Mouse (Mus musculus) lung, embryonic 16.5 days (tissue): ENCODE data around the gene Thnsl2. TPM values are rescaled to one million over a fixed set of nuclear protein-coding genes. Genes with fewer than 3 reads are reported as not detected.
A peak's percentile ranks its signal among the peaks of the same experiment; 100 is the strongest.

Experiments used
- ATAC-seq: fragments of 200-750 bp; cut with Nextera tagmentation; 2 replicates; pipeline ENCODE4 v1.8.0; 2017; ENCODE audit warnings: low read depth, mild to moderate bottlenecking, moderate library complexity
- H3K27ac ChIP-seq: fragments of 300-500 bp; sonication (generic); 2 replicates; pipeline ENCODE4 v1.5.1; 2014; ENCODE audit warnings: mild to moderate bottlenecking, control low read depth, low read length
- H3K27me3 ChIP-seq: fragments of 300-500 bp; sonication (generic); 2 replicates; pipeline ENCODE4 v1.6.1; 2014; ENCODE audit warnings: low read depth, low read length, mixed read lengths; ENCODE audit not compliant: control insufficient read depth, insufficient read depth
- H3K36me3 ChIP-seq: fragments of 300-500 bp; sonication (generic); 2 replicates; pipeline ENCODE4 v1.6.1; 2014; ENCODE audit warnings: low read length; ENCODE audit not compliant: control insufficient read depth, insufficient read depth
- H3K4me1 ChIP-seq: fragments of 300-500 bp; sonication (generic); replicated peaks from 2 replicates; pipeline ENCODE4 v1.6.1; 2014; ENCODE audit warnings: low read length, mixed read lengths; ENCODE audit not compliant: control insufficient read depth, insufficient read depth
- H3K4me2 ChIP-seq: fragments of 300-500 bp; sonication (generic); 2 replicates; pipeline ENCODE4 v1.6.1; 2014; ENCODE audit warnings: low read depth, low read length, control low read depth
- H3K4me3 ChIP-seq: fragments of 300-500 bp; sonication (generic); 2 replicates; pipeline ENCODE4 v1.5.1; 2014; ENCODE audit warnings: mild to moderate bottlenecking, low read length, control low read depth
- H3K9ac ChIP-seq: fragments of 300-500 bp; sonication (generic); 2 replicates; pipeline ENCODE4 v1.6.1; 2014; ENCODE audit warnings: low read length, control low read depth
- H3K9me3 ChIP-seq: fragments of 300-500 bp; sonication (generic); 2 replicates; pipeline ENCODE4 v1.6.1; 2016; ENCODE audit warnings: low read length; ENCODE audit not compliant: control insufficient read depth
- WGBS: fragments of 180-500 bp; shearing (Covaris S2); extraction: QIAGEN DNeasy Blood & Tissue Kit; methylation state at CpG from one replicate; pipeline ENCODE4 v1.1.7; 2014; 5-methylcytosine and 5-hydroxymethylcytosine counted together
- polyA plus RNA-seq: library from polyadenylated mRNA; unstranded; fragments of >200 nt; fragmentation: Nextera tagmentation; extraction: Ambion mirVana; gene quantifications from 2 replicates; pipeline ENCODE4 v1.2.1, GENCODE M21; 2015

Thnsl2 gene
- polyA plus RNA-seq: 8.8 and 9.7 TPM in 2 replicates

DNA sequence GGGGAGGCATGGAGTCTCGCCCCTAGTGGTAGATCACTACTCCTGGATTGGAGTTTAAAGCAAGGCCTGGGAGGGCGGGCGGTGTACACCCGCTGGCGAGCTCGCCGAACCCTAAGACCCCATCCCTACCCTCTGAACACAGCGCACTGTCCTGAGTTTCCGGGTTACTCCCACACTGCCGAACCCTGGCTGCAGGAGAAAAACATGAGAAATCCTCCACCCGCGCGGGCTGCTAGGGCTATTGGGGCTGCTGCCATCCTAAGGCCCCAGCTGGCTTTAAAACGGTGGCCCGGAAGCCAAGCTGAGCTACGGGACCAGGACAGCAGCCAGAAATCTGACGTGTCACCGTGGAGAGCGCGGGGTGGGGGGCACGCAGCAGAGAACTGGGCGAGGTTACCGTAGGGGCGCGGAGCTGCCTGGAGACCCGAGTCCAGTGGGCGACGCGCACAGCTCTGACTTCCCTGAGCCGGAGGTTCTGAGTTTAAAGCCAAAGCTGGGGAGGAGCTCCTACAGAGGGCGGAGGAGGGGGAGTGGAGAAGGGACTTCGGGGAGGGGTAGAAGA, at the start of gene Thnsl2:
TSS of gene Thnsl2 (minus strand) at position 546 of the 562 bp plus-strand sequence.
- Histone ChIP-seq H3K4me3 (peak within 1 kb of the TSS; percentile 66), H3K27me3 (no peaks in the 10 kb centered on the region), H3K9me3 (no peaks in the 10 kb centered on the region), H3K36me3 (no peaks in the 10 kb centered on the region), H3K9ac (peak within 1 kb of the TSS; percentile 77), H3K4me1 (peaks cover 4% of the 10 kb centered on the region), H3K27ac (peak within 1 kb of the TSS; percentile 63), H3K4me2 (peak within 1 kb of the TSS; percentile 76)
- peak; percentile 93 for ATAC-seq
- WGBS: under 1% methylated on average over 32 of the region's 32 CpGs

DNA sequence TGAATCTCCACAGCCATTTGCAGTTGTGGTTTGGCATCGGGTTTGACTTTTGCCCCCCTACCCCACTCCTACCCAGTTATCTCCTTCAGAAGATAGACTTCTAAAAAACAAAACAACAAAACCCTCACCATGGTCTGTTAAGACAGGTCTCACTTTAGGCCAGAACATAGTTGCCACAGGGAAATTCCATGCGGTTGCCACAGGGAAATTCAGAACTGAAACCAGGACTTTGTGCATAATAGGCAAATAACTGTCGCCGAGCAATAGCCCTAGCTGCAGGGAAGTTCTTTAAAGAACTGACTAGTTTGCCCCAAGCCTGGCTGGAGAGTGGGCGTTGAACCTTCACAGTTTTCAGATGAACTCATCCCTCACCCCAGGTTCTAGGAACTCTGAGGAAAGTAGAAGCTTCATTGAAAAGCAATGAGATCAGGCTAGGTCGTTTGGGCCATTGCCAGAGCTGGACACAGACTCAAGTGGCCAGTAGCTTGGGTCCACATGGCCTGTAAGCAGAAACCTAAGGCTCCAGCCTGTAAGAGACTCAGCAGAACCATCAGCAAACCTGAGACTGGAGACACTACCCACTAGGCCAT, 49.0 kb upstream of the Thnsl2 start:
- Histone ChIP-seq H3K9me3 (no peaks in the 10 kb centered on the region), H3K27ac (no peak overlapping the region), H3K9ac (no peak overlapping the region), H3K4me1 (no peaks in the 10 kb centered on the region), H3K4me2 (no peak overlapping the region), H3K4me3 (no peak overlapping the region), H3K27me3 (no peaks in the 10 kb centered on the region), H3K36me3 (no peaks in the 10 kb centered on the region)
- no peak for ATAC-seq
- 74% methylated on average over 6 of the region's 6 CpGs for WGBS

DNA sequence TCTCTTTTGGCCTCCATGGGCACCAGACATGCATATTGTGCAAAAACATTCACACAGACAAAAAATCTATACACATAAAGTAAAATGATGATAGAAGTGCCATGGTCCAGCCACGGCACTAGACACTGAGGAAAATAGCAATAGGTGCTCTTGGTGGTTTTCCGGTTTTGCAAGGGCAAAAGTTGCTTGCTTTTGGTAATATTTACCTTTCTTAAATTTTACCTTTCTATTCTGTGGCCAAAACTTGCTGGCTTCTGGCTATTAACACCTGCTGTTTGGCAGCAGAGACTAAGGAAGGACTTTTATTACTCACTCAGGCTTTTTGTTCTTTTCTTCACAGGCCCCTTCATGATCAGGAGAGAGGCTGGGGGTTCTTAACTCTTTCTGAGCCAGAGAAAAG, 46.3 kb upstream of the Thnsl2 start:
- WGBS: 90% methylated on average over 2 of the region's 2 CpGs
- Histone ChIP-seq H3K9me3 (no peaks in the 10 kb centered on the region), H3K27me3 (no peaks in the 10 kb centered on the region)

DNA sequence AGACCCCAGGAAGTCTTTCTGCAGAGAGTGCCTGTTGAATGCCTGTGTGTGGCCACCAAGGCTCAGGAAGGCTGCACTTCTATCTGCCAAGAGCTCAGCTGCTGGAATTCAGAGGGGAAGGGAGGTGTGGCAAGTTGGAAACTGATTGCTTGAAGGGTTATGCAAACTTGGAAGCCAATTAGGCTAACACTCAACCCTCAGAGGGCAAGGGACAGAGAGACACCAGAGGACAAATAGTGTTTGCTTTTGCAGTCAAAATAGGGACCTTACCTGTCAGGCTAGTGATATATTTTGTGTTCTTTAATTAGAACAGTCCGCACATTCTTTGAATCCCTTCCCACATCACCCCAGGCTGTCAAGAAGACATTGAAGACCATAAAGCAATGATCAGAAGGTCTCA, 45.3 kb upstream of the Thnsl2 start:
- H3K4me1 ChIP-seq: no peaks in the 10 kb centered on the region
- ATAC-seq: no peak
- no peak overlapping the region for H3K4me2 ChIP-seq
- WGBS: 20% methylated on average over 1 of the region's 1 CpGs
- no peaks in the 10 kb centered on the region for H3K36me3 ChIP-seq
- no peak overlapping the region for H3K4me3 ChIP-seq
- no peaks in the 10 kb centered on the region for H3K9me3 ChIP-seq
- H3K27me3 ChIP-seq: no peaks in the 10 kb centered on the region
- H3K27ac ChIP-seq: no peak overlapping the region
- H3K9ac ChIP-seq: no peak overlapping the region

More for the DNA sequence above, 46.3 kb upstream of the Thnsl2 start:
- Histone ChIP-seq H3K36me3 (no peaks in the 10 kb centered on the region), H3K4me1 (no peaks in the 10 kb centered on the region), H3K4me2 (no peak overlapping the region), H3K27ac (no peak overlapping the region), H3K9ac (no peak overlapping the region), H3K4me3 (no peak overlapping the region)
- ATAC-seq: no peak

DNA sequence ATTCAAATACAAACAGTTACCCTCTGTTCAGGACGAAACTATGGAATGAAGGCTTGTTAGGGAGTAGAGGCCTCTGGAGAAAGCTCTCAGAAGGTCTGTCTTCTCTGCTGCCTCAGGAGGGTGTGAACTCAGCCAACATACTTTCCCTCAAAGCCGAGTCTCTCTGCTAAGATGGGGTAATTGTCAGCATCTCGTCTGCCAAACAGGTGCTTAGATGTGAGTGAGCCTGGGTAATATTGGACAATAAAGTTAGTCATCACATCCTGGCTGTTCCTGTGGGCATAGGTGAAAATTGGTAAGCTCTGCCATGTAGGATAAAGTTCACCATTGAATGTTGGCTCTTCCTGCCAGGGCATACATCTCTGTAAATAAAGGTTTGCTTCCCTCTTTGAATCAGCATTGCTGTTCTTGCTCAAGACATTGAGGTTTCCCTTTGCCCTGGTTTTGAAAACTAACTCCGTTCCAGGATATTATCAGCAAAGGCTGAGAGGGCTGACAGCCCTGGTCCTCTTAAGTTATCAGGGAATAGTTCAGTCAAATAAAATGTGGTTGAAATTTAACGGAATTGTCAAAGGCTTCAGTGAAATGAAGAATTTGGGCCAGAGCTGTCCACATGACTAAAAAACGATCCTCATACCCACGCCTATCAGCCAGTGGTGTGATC, 40.8 kb upstream of the Thnsl2 start:
- WGBS: 59% methylated on average over 7 of the region's 7 CpGs
- Histone ChIP-seq H3K4me3 (no peak overlapping the region), H3K9ac (no peak overlapping the region), H3K4me1 (no peaks in the 10 kb centered on the region), H3K27me3 (no peaks in the 10 kb centered on the region), H3K27ac (no peak overlapping the region), H3K4me2 (no peak overlapping the region), H3K9me3 (no peaks in the 10 kb centered on the region), H3K36me3 (no peaks in the 10 kb centered on the region)
- ATAC-seq: no peak

DNA sequence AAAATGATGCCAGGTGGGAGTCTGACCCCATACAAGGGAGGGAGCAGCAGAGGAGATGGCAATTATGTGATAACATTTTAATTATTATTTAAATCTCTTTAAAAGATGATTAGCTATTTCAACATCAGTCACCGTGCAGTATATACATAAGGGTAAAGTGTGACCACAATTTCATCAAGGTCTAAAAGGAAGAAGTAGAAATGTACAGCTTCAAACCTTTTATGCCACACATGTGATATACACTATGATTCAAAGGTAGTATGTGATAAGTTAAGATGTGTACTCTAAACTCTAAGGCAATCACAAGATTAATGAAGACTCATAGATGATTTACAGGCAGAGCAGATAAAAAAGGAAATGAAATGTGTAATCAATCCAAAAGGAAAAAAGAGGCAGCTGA, 36.4 kb upstream of the Thnsl2 start:
- no peak overlapping the region for H3K27ac ChIP-seq
- H3K9me3 ChIP-seq: no peaks in the 10 kb centered on the region
- H3K27me3 ChIP-seq: no peaks in the 10 kb centered on the region
- no peaks in the 10 kb centered on the region for H3K4me1 ChIP-seq
- no peak for ATAC-seq
- H3K4me2 ChIP-seq: no peak overlapping the region
- WGBS: 83% methylated on average over 1 of the region's 1 CpGs
- H3K4me3 ChIP-seq: no peak overlapping the region
- no peaks in the 10 kb centered on the region for H3K36me3 ChIP-seq
- no peak overlapping the region for H3K9ac ChIP-seq

DNA sequence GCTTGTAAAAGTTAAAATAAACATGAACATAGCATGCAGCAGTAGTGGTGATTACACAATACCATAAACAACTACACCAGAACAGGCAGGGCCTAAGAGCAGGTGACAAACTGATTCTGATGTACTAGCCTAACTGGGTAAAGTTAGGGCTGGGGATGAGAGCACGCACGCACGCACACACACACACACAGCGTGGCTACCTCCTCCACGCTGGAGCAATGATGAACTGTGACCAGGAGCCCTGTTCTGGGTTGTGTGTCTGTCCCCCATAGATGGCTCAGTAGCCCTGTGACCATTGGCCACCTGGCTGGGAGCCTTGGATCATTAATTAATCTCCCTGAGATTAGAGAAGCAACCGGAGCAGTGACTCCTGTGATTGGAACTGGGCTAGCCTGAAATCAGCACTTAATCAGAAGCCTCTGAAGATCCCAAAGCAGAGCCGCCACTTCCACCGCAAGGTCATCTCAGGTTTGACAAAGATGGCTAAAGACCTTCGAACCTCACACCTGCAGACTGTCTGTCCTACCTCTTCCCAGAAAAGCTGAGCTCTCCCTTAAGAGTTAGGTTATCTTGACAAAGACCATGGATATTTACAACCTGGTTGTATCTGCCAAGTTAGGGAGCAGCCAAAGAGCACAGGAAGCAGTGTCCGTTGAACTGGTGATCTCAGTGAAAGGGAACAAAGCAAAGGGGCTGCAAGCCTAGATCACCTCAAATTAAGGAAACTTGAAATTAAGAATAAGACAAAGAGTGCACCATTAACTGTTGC, 28.8 kb upstream of the Thnsl2 start:
- Histone ChIP-seq H3K9ac (no peak overlapping the region), H3K9me3 (no peaks in the 10 kb centered on the region), H3K36me3 (no peaks in the 10 kb centered on the region), H3K4me2 (no peak overlapping the region), H3K27me3 (no peaks in the 10 kb centered on the region), H3K4me3 (no peak overlapping the region), H3K27ac (no peak overlapping the region), H3K4me1 (no peaks in the 10 kb centered on the region)
- WGBS: 78% methylated on average over 10 of the region's 10 CpGs
- no peak for ATAC-seq

DNA sequence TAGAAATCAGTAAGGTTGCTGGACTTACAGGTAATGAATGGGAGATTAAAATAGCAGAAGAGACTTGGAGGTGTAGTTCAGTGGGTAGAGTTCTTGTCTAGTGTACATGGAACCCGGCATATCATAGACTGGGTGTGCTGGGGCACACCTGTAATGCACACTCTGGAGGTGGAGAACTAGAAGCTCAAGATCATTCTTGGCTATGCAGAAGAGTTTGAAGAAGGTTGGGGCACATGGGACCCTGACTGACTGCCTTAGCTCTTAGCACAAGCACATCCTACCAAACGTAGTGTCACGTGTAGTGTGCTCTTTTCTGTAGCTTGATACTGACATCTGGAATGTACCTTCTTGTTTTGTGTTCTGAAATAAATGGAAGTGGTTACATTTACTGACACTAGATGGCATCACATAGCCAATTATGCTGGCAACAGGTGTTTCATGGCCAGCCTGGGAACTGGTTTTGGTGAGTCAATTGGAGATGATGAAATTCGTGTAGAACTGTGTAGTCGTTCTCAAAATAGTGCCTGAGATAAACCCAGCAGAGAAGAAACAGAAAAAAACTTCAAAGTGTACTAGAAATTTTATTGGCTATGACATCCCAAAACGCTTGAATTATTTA, 22.4 kb upstream of the Thnsl2 start:
- WGBS: 32% methylated on average over 6 of the region's 6 CpGs
- ATAC-seq: peak; percentile 38; the same call in 1 of the 2 replicates

More for the DNA sequence above, 22.4 kb upstream of the Thnsl2 start:
- no peak overlapping the region for H3K4me3 ChIP-seq
- H3K9ac ChIP-seq: no peak overlapping the region
- no peaks in the 10 kb centered on the region for H3K9me3 ChIP-seq
- 0 out of 2 replicates have a peak, but pooled peaks cover 5% of the 10 kb centered on the region for H3K4me1 ChIP-seq
- no peak overlapping the region for H3K4me2 ChIP-seq
- no peaks in the 10 kb centered on the region for H3K27me3 ChIP-seq
- H3K27ac ChIP-seq: no peak overlapping the region
- H3K36me3 ChIP-seq: no peaks in the 10 kb centered on the region
